Mouse (Mus musculus) kidney, adult 2 months (tissue): ENCODE measurements around the gene Hist1h2ad.
"Not testable (repeated sequence)": the region's sequence is repeated elsewhere in the genome, so short reads cannot be mapped to it uniquely, and the experiment has no call there.

Experiments
- CTCF ChIP-seq: fragments of 200-500 bp; conservative IDR thresholded peaks from 2 replicates; pipeline ENCODE4 v1.5.1; 2011; ENCODE audit warnings: low read depth, mild to moderate bottlenecking, control low read depth, low read length, moderate library complexity, mixed read lengths; ENCODE audit not compliant: insufficient read depth, insufficient read length
- POLR2A ChIP-seq: fragments of 200-500 bp; IDR thresholded peaks from one replicate; pipeline ENCODE4 v1.6.1; 2011; ENCODE audit warnings: low read depth, low read length, control low read depth

DNA sequence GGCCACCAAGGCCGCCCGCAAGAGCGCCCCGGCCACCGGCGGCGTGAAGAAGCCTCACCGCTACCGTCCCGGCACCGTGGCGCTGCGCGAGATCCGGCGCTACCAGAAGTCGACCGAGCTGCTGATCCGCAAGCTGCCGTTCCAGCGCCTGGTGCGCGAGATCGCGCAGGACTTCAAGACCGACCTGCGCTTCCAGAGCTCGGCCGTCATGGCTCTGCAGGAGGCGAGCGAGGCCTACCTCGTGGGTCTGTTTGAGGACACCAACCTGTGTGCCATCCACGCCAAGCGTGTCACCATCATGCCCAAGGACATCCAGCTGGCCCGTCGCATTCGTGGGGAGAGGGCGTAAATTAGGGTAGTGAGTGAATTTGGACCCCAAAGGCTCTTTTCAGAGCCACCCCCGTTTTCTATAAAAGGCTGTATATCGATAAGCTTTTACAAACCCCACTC is 1.7 kb downstream of the Hist1h2ad start:
- not testable (repeated sequence) for TF ChIP-seq CTCF, POLR2A
